Mouse (Mus musculus) adrenal gland, adult 8-10 months (tissue): ENCODE measurements at regions not wholly inside any gene's neighbourhood (a gene's known extent, or its start where the extent isn't known, plus 50 kb on each side); places are given as distances from the start of the nearest gene placed in this dataset.
A peak's percentile ranks its signal among the peaks of the same experiment; 100 is the strongest.

Source experiments
- DNase-seq: peaks from one replicate; pipeline ENCODE4 v3.0.0; 2022

- no peak for DNase-seq
Observed at GRCm38 (mm10) chr15:69387466-69387865, 2886.8 kb upstream of the Lrrc6 start.

- DNase-seq, result no peak
Observed at GRCm38 (mm10) chr15:69365440-69365839, 2864.7 kb upstream of the Lrrc6 start.

DNA sequence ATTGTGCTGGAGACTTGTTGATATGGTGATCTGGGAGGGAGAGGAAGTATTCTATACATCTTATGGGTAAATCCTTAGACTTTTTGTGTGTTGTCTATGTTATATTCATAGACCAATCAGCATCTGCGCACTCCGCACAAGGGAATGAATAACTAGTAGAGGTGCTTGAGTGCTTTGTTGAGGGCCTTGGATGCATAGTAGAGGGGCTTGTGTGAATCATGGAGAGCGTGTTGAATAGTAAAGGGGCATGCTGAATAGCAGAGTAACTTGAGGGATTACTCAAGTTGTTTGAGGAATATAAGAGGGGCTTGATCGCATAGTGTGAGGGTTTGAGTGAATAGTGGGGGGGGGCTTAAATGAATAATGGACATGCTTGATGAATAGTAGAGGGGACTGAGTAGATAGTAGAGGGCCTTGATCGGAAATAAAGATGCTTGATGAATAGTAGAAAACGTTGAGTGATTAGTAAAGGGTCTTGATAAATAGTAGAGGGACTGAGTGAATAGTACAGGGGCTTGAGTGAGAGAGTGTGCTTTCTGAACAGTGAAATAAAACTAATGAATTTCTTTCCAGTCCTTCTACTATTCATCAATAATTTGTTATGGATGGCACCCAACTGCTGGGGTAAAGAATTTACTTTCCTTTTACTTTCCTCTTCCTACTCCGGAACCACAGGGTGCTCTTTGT, 2849.5 kb upstream of the Lrrc6 start:
- DNase-seq, result no peak

DNA sequence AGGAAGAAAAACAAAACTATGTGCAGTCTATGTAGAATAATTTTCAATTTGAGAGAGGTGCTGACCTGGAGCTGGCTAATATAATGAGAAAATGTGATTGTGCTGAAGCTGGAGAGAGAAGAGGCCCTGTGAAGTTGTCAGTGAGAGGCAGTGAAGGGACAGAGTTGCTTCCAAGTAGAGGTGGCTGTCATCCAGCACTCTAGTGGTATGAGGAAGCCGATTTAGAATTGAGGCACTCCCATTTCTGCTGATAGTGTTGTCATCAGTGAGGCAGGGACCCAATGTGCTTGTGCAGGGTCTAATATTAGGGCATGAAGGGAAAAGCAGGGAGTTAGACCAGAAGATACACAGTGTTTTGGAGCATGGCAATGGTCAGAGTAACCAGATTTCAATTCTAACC, 2845.4 kb upstream of the Lrrc6 start:
- DNase-seq, result no peak

DNA sequence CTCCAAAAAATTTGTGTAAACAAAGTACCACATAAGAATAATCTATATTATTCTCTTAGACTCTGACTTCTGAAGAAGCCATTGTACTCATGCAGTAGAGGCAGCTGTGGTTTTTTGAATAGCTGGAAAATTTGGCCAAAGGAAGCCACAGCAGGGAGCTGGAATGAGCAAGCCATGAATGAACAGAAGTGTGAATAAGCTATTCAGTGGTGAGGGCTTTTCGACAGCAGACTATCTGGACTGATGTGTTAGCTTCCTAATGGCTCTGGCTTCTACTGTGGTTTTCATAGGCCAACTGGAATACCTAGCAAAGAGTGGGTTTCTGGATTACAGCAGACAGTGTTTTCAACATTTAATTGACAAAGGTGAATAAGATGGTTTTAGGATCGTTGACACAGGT, 2842.0 kb upstream of the Lrrc6 start:
- DNase-seq, result no peak

DNA sequence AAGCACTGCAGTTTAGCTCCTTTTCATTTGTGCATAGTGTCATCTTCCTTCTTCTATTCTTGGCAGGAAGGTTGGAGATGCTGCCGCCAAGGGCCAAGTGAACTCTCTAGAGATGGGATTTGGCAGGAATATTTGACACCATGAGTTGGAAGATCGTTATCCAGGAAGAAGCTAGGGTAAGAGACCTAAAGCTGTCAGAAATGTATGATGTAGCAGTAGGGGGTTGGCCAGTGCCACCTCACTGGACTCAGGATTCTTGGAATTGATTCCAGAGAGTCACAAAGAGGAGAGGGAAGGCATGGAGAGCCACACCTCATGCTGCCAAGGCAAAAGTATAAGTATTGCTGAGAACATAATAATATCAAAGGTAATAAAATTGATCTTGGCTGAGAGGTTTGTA, 2835.8 kb upstream of the Lrrc6 start:
- DNase-seq, result no peak

- no peak for DNase-seq
Observed at GRCm38 (mm10) chr15:69326537-69326936, 2825.8 kb upstream of the Lrrc6 start.

DNA sequence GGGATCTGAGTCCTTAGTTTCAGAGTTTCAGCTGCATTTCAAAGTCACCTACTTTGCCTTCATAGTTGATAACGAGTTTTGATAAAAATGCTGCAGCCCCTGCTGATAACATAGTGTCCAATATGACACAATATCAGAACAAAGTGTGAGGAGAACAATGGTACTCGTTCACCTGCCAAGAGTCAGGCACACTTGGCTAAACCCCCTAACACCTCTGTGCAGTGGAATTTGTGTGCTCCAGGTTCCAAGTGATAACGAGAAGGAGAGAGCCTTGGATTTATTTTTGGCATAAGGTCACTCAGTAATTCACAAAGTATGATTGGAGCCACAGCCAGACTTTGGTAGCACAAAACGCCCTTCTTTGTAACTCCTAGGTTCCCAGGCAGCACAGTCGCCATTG, 2802.4 kb upstream of the Lrrc6 start:
- DNase-seq, result no peak

GRCm38 (mm10) chr15:69291273-69291672, 2790.6 kb upstream of the Lrrc6 start:
- DNase-seq, result peak; percentile 19

DNA sequence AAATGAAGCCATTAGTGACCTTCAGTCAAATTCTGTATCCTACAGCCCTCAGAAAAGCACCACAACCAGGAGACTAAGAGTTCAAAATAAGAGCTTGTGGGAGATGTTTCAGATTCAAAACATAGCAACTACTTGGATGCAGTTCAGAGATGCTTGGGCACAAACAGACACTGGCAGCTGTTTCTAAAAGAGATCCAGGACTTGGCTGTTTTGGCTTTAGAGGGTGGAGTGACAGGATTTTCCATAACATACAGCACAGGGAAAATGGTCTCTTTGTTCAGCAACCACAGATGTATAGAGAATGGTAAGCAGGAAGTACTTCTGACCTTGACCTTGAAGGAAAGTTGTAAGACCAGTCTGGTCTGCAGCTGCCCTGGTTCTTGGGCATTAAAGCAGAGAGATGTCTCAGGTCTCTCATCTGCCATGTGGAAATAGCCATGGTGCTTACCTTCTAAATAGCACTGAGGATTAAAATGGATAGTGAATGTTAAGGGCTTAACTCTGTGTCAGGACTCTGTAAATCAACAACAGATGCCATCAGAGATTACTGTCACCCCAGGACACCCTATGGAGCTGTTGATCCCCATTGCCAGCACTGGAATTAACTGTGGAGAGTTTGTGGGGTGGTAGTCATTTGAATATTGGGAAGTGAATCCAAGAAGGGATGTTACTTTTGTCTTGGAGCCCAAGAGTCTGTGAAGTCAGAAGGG, 2775.0 kb upstream of the Lrrc6 start:
- no peak for DNase-seq

DNA sequence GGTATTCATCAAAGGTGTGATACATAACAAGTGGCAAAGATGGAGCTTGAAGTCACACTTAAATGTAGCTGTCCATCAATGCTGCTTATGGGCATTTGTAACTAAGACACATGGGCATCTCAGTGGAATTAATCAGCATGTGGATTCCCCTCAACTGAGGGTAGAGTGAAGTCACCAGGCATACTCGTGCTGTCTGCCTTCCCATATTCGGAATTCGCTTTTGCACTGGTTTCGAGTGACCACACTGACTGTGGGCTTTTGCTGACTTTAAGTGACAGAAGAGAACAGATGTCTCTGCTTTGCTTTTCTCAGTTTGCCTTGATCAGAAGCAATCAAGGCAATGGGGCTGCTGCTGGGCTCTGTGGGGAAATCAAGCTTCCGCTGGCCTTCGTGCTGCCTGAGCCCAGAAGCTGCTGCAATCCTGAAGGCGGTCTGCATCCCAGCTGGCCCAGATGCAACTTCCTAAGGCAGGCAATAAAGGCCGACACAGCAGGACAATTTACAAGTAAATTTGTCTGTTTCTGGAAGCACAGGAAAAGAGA, 2773.6 kb upstream of the Lrrc6 start:
- no peak for DNase-seq

GRCm38 (mm10) chr15:69273518-69273917, 2772.8 kb upstream of the Lrrc6 start:
- DNase-seq, result no peak

GRCm38 (mm10) chr15:69261940-69262339, 2761.2 kb upstream of the Lrrc6 start:
- no peak for DNase-seq

DNA sequence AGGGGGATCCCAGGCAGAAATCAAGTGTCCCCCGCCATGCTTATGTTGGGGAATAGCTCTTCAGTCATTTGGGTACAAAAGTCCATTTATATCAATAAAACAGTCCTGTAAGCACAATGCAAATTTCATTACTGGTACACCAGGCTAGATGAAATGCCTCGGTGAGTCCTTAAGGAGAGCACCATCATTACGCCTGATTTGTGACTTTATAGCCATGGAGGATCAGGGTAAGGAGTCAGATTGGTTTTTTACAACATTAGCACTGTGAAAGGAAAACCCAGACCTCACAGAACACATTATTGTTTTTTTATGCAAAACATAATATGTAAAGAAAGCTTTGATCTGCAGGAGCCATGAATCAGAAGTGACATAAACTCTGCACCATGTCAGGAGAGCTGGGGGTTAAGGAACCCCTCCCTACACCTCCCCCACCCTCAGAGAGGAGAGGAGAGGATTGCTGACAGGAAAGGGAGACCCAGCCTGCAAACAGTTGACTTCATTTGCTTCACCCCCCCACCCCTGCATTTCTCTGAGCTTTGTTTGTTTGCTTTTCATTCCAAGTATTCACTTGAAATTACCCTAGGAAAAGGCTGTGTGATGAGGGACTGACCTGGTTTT, 2756.6 kb upstream of the Lrrc6 start:
- DNase-seq, result no peak

DNA sequence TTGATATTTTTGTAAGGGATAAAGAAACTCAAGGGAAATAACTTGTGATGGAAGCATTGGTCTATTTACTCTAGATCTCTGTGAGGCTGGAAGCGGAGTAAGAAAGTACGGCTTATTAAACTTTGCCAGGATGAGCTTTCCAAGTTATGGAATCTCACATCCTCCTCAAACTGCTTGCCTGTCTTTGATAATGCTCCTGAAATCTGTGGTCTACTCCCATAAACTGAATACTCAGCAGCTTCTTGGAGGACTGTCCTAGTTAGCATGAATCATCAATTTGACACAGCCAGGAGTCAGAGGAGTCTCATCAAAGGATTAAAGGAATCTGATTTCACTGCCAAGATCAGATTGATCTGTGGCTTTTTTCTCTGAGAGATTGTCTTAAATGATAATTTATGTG, 2753.0 kb upstream of the Lrrc6 start:
- DNase-seq, result no peak

DNA sequence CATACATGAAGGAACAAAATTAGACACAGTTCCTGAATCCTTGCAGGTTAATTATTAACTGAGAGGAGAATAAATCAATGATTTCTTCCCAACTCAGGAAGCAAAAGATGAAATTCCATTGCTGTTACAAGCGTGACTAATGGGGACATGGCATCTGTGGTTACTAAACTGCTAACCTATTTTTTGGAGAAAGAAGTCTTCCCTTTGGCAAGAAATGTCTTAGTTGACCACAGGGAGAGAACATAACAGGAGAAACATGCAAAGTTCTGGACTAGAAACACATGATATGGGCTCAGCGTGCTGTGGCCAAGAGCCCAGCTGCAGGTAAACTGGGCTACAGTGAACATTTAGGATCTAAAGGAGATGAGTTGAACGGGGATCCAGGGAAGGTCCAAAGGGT, 2751.4 kb upstream of the Lrrc6 start:
- no peak for DNase-seq

- DNase-seq, result no peak
Observed at GRCm38 (mm10) chr15:69246190-69246966, 2745.7 kb upstream of the Lrrc6 start.

DNA sequence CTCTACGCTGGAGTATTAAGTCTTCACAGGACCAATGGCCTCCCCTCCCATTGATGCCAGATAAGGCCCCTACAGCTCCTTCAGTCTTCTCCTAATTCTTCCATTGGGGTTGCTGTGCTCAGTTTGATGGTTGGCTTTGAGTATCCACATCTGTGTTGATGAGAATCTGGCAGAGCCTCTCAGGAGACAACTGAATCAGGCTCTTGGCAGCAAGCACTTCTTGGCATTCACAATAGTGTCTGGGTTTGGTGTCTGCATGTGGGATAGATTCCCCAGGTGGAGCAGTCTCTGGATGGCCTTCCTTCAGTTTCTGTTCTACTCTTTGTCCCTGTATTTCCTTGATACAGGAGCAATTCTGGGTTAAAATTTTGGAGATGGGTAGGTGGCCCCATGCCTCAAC, 2734.6 kb upstream of the Lrrc6 start:
- DNase-seq, result no peak

DNA sequence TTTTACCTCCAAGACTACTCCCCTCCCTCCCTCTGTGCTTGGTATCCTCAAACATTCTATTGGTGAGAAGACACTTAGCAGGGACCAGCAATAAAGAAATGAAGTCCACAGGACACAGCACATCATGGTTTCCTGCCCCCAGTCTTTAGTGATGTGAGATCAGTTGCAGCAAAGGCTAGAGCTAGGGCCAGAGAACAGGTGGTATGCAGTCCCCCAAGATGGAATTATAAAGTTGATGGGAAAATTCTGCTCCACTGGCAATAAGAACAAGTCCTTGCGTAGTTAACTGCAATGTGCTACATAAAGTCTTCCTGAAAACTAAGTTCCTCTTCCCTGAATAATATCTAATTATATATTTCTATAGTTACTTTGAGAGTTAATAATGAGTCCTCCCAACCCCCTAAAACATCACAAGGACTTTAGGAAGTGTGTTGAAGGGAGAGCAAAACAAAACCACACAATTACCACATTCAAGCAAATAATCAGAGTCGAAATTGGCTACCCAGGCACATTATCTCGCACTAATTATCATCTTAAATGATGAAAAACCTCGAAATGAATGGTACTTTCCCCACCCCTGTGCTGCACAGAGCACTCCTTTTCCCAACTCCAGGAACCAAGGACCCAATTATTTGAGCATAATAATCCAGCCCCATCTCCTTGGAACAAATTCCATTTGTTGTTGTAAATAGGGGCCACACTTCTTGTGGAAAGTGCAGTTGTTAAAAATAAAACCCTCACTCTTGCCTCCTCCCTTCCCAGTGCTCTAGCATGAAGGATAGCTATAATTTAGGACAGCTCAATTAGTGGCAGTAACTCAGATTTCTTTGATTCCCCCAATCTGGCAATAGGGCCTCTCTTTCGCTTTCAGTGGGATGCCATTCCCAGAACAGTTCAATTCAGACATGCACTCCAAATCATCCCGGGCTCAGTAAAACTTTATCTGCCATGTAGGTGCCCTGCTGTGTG, 2724.2 kb upstream of the Lrrc6 start:
- DNase-seq, result no peak

DNA sequence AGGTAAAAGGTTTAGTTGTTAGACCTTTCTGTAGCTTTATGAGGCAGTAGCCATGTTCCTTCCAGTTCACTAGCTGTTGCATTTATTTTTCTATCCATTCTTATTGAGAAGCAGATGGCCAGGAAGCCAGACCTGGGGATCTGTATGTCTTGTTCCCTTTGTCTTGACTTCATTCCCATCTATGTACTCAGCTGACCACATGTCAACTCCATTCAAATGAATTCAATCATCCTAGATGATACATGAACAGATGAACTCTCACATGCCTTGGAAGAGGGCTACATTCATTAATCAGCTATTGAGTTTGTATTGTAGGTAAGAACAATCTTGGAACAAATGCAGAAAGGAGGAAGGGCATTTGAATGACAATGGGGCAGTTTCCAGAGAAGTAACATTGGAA, 2722.7 kb upstream of the Lrrc6 start:
- DNase-seq, result no peak

- DNase-seq, result no peak
Observed at GRCm38 (mm10) chr15:69222391-69222790, 2721.7 kb upstream of the Lrrc6 start.
